In genomic region chr9:122450524-122450923, GRCm38 (mm10) we compare ENCODE assay signal across 8 mouse cellular contexts.
"Had no signal": no experiment of that assay in that cellular context is flagged by ENCODE, and none has a peak within 500 bp of the region (broad histone marks: within the 10 kb centered on the region; RNA-seq: fewer than 3 reads in every experiment).

No protein-coding gene starts in this region.

- DNase-seq: liver, postnatal 0 days; lung, adult 2 months; lung, postnatal 14 days; lung, postnatal 36 days; right cerebral cortex, postnatal 25 days; thymus, adult 18-20 months; thymus, postnatal 14 days; thymus, postnatal 36 days had no signal
